Mouse (Mus musculus) spleen, postnatal 10 days (tissue): ENCODE data around the gene Rsph14.

Source experiments
- DNase-seq, 2 experiments: peaks; one replicate each; pipeline ENCODE4 v3.0.0; 2021 to 2022; ENCODE audit warnings: low spot score in 2 of 2

Rsph14 gene

GRCm38 (mm10) chr10:75032395-75032794, at the start of gene Rsph14:
Gene Rsph14, minus strand, starts transcription at chr10:75032586.
- DNase-seq = peak; percentile 22 to 79

- peak in 1 of 2 experiments; percentile 25 for DNase-seq
Measured at GRCm38 (mm10) chr10:75078174-75079128, 46.1 kb upstream of the Rsph14 start.

GRCm38 (mm10) chr10:75075665-75076064, 43.3 kb upstream of the Rsph14 start:
- DNase-seq = no peak

- no peak for DNase-seq
Measured at GRCm38 (mm10) chr10:75070281-75070976, 38.0 kb upstream of the Rsph14 start.

GRCm38 (mm10) chr10:75068624-75069328, 36.4 kb upstream of the Rsph14 start:
- no peak for DNase-seq

GRCm38 (mm10) chr10:75068086-75068485, 35.7 kb upstream of the Rsph14 start:
- DNase-seq = no peak

- DNase-seq = no peak
Measured at GRCm38 (mm10) chr10:75067446-75067845, 35.1 kb upstream of the Rsph14 start.

GRCm38 (mm10) chr10:75065691-75066090, 33.3 kb upstream of the Rsph14 start:
- DNase-seq = no peak

- DNase-seq = no peak
Measured at GRCm38 (mm10) chr10:75063301-75063965, 31.0 kb upstream of the Rsph14 start.

GRCm38 (mm10) chr10:75062621-75063020, 30.2 kb upstream of the Rsph14 start:
- DNase-seq = no peak

GRCm38 (mm10) chr10:75062189-75062561, 29.8 kb upstream of the Rsph14 start:
- DNase-seq = no peak

- peak in 1 of 2 experiments; percentile 37 for DNase-seq
Measured at GRCm38 (mm10) chr10:75061341-75062188, 29.2 kb upstream of the Rsph14 start.

- DNase-seq = peak; percentile 28 to 30
Measured at GRCm38 (mm10) chr10:75060843-75061235, 28.5 kb upstream of the Rsph14 start.

- peak; percentile 34 to 68 for DNase-seq
Measured at GRCm38 (mm10) chr10:75060217-75060842, 27.9 kb upstream of the Rsph14 start, which contains the start of gene Bcr. Gene Bcr, plus strand, starts transcription at chr10:75060592.

- DNase-seq = peak; percentile 32 to 73
Measured at GRCm38 (mm10) chr10:75059396-75059795, 27.0 kb upstream of the Rsph14 start.

- no peak for DNase-seq
Measured at GRCm38 (mm10) chr10:75058761-75059395, 26.5 kb upstream of the Rsph14 start.

- no peak for DNase-seq
Measured at GRCm38 (mm10) chr10:75058336-75058735, 25.9 kb upstream of the Rsph14 start.

GRCm38 (mm10) chr10:75056255-75056654, 23.9 kb upstream of the Rsph14 start:
- no peak for DNase-seq

GRCm38 (mm10) chr10:75055672-75056071, 23.3 kb upstream of the Rsph14 start:
- DNase-seq = peak in 1 of 2 experiments; percentile 37
